Mouse (Mus musculus): ENCODE results near the gene Vamp8. TPM values are rescaled to one million over a fixed set of nuclear protein-coding genes. Genes with fewer than 3 reads are reported as not detected.
A peak's percentile ranks its signal among the peaks of the same experiment; 100 is the strongest.

Vamp8 gene
- polyA plus RNA-seq, 1 experiment from 2014 or later: 59.8 TPM

DNA sequence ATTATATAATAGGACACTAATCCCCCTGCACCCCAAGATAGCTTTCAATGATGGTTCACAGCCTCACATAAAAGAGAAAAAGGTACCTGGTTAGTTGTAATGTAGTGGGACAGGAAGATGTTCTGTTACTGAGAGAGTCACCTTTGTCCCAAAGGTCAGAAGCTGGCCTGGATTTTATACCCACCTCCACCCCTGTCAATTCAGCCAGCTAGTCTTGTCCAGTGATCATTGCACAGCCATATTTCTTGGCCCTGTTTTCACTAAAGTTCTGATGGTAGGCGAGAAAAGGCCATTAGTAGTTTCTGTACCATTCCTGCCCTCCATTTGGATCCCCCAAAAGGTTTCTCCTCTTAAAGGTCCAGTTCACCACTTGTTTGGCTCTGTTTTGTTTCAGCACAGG, 36.5 kb downstream of the Vamp8 start:
- Histone ChIP-seq H3K9me3 (no peaks in the 10 kb centered on the region), H3K36me3 (replicated peaks) (peaks cover 45% of the 10 kb centered on the region), H3K4me3 (no peak overlapping the region), H3K4me1 (peaks cover 50% of the 10 kb centered on the region), H3K27ac (replicated peaks) (no peak overlapping the region), H3K27me3 (replicated peaks; ENCODE audit: low read depth, poor library complexity, severe bottlenecking) (no peaks in the 10 kb centered on the region)
- WGBS: 72% methylated on average over 1 of the region's 1 CpGs
- no peak for DNase-seq (ENCODE audit: low spot score)

DNA sequence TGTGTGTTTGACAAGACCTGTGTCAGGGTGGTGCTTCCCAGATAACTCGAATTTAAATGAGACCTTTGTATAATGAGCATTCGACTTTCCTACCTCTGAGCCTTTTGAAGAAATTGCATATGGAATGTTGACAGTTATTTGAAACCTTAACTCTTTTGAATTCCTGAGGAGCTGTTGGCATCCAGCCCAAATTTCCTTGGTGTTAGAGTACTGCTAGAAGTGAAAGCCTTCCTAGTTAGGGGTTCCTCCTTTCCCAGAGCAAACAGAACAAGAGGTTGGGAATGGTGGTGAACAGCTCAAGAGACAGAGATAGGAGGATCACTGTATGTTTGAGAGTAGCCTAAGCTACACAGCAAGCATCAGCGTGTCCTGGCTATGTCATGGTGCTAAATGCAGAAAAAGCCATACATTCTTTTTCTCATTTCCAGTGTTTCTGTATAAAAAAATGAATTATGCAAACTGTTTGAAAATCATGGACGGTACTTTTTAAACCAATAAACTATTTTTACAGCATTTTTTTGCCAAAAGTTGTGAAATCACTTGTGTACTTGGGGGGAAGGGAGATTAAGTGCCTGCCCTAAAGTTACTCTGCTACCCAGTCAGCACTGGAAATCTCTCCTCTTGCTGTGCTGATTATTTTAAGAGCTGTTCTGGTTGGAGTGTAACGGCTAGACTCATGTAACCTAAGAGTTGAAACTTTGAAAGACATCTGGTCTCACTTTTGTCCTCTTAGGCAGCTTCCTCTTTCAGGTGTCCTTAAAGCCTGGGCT, 37.7 kb downstream of the Vamp8 start:
- H3K4me3 ChIP-seq: no peak overlapping the region
- H3K36me3 ChIP-seq (replicated peaks): peaks cover 42% of the 10 kb centered on the region
- H3K4me1 ChIP-seq: peaks cover 62% of the 10 kb centered on the region
- 68% methylated on average over 5 of the region's 5 CpGs for WGBS
- no peaks in the 10 kb centered on the region for H3K9me3 ChIP-seq
- no peak overlapping the region for H3K27ac ChIP-seq (replicated peaks)
- H3K27me3 ChIP-seq (replicated peaks; ENCODE audit: low read depth, poor library complexity, severe bottlenecking): no peaks in the 10 kb centered on the region
- DNase-seq (ENCODE audit: low spot score): no peak

DNA sequence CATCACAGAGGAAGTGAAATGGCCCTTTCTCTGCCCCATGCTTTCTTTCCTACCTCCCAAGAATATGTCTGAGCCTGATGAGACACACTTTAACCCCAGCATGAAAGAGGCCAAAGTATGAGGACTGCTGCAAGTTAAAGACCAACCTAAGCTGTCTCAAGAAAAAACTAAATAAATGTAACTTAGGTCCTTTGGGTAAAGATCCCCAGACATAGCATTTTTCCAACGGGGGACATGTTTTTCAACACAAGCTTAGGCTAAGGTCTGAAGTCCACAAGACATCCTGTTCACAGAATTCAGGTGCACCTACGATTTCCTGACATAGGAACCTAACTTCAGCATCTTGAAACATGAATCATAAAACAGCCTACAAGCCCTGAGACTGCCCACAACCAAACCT, 40.3 kb downstream of the Vamp8 start:
- DNase-seq (ENCODE audit: low spot score): no peak
- peaks cover 33% of the 10 kb centered on the region for H3K36me3 ChIP-seq (replicated peaks)
- H3K9me3 ChIP-seq: no peaks in the 10 kb centered on the region
- 91% methylated on average over 2 of the region's 2 CpGs for WGBS
- no peak overlapping the region for H3K4me3 ChIP-seq
- peaks cover 68% of the 10 kb centered on the region for H3K4me1 ChIP-seq
- no peaks in the 10 kb centered on the region for H3K27me3 ChIP-seq (replicated peaks; ENCODE audit: low read depth, poor library complexity, severe bottlenecking)
- no peak overlapping the region for H3K27ac ChIP-seq (replicated peaks)

DNA sequence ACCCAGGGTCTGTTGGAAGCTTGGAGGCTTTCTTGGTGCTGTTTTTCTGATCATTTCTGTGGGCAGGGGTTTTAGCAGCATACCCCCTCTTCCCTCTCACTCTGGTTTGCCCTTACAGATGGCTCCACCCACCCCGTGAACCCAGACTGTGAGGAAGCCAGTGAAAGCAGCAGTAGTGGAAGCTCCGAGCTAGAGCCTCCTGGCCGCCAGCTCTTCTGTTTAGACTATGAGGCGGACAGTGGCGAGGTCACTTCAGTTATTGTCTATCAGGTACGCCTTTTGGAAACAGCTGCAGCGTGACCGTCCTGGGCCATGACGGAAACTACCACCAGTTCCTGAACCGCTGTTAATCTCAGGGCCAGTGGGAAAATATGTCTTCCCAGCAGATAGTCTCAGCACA, 42.1 kb downstream of the Vamp8 start:
- WGBS: 82% methylated on average over 10 of the region's 10 CpGs
- H3K4me3 ChIP-seq: peak overlapping the region; percentile 77; the same call in 1 of the 2 replicates
- peaks cover 33% of the 10 kb centered on the region for H3K36me3 ChIP-seq (replicated peaks)
- H3K9me3 ChIP-seq: no peaks in the 10 kb centered on the region
- no peak for DNase-seq (ENCODE audit: low spot score)
- no peaks in the 10 kb centered on the region for H3K27me3 ChIP-seq (replicated peaks; ENCODE audit: low read depth, poor library complexity, severe bottlenecking)
- H3K4me1 ChIP-seq: peaks cover 63% of the 10 kb centered on the region
- H3K27ac ChIP-seq (replicated peaks): no peak overlapping the region

DNA sequence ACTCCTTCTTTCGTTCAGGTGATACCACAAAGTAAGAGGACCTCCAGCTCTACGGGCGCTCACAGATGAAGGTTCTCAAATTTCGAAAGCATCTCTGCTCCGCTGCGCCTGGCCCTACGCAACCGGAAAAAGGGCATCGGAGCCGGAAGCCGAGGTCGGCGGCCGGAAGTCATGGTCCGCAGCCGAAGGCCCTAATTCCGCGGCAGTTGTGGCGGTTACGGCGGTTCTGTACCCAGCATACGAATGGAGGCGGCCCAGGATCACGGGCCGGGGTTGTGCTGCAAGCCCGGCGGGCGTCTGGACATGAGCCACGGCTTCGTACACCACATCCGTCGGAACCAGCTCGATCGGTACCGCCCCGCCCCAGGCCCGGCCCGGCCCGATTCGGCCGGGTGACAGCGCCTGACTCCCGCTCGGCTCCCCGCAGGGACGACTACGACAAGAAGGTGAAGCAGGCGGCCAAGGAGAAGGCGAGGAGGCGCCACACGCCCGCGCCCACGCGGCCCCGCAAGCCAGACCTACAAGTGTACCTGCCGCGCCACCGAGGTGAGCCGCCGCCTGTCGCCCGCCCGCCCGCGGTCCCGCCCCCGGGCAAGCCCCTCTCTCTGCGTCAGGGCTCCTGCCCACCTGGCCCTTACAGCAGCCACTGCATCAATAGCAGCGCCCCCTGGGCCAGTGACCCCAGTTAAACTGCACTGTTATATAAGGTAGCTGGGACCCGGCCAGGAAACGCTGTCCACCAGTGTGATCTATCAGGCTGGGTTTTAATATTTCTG, 43.1 kb downstream of the Vamp8 start, which contains the start of gene 0610030E20Rik:
Gene 0610030E20Rik (plus strand): TSS at position 152 of the 776 bp plus-strand sequence.
- WGBS: under 1% methylated on average over 72 of the region's 72 CpGs
- Histone ChIP-seq H3K9me3 (no peaks in the 10 kb centered on the region), H3K4me3 (peak within 1 kb of the TSS; percentile 77), H3K27ac (replicated peaks) (peak within 1 kb of the TSS; percentile 95), H3K36me3 (replicated peaks) (peaks cover 38% of the 10 kb centered on the region), H3K27me3 (replicated peaks; ENCODE audit: low read depth, poor library complexity, severe bottlenecking) (no peaks in the 10 kb centered on the region), H3K4me1 (peaks cover 55% of the 10 kb centered on the region)
- peak; percentile 86 for DNase-seq (ENCODE audit: low spot score)

DNA sequence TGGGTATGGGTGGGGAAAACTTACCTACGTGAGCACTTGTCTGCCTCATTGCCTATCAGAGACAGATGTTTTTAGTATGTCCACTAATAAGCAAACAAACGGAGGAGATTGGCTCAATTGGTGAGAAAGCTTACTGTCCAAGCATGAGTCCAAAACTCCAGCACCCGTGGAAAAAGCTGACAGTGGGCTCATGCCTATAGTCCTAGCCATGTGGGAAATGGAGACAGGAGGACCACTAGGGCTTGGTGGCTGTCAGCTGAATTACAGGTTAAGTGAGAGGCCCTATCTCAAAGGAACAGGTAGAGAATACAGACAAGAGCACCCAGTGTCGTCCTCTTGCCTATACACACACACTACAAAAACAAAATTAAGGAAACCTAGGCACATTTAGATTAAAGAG, 44.2 kb downstream of the Vamp8 start:
- no peak overlapping the region for H3K27ac ChIP-seq (replicated peaks)
- DNase-seq (ENCODE audit: low spot score): no peak
- whole genome bisulfite sequencing: 79% methylated on average over 4 of the region's 4 CpGs
- peaks cover 39% of the 10 kb centered on the region for H3K36me3 ChIP-seq (replicated peaks)
- H3K27me3 ChIP-seq (replicated peaks; ENCODE audit: low read depth, poor library complexity, severe bottlenecking): no peaks in the 10 kb centered on the region
- no peaks in the 10 kb centered on the region for H3K9me3 ChIP-seq
- H3K4me3 ChIP-seq: peak overlapping the region; percentile 77; the same call in 1 of the 2 replicates
- peaks cover 53% of the 10 kb centered on the region for H3K4me1 ChIP-seq

DNA sequence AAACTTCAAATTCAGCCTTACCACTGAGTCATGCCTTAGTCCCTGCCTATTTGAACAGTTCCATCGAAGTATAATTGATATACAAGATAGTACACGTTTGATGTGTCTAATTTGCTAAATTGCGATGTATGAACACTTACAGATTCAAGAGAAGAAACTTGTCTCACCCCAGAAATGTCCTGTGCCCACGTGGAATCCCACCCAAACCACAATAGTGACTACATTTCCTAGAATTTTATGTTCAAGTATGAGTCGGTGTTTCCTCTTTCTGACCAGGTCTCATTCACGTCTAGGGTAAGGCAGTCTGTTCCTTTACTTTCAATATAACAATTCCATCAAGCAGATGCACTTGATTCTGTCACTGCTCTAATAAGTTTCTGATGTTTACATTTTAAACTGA, 44.9 kb downstream of the Vamp8 start:
- Histone ChIP-seq H3K9me3 (no peaks in the 10 kb centered on the region), H3K4me3 (peak overlapping the region; percentile 72), H3K27ac (replicated peaks) (peak overlapping the region; percentile 87; the same call in 1 of the 2 replicates), H3K36me3 (replicated peaks) (peaks cover 37% of the 10 kb centered on the region), H3K4me1 (peaks cover 59% of the 10 kb centered on the region), H3K27me3 (replicated peaks; ENCODE audit: low read depth, poor library complexity, severe bottlenecking) (no peaks in the 10 kb centered on the region)
- WGBS: 48% methylated on average over 6 of the region's 6 CpGs
- no peak for DNase-seq (ENCODE audit: low spot score)

DNA sequence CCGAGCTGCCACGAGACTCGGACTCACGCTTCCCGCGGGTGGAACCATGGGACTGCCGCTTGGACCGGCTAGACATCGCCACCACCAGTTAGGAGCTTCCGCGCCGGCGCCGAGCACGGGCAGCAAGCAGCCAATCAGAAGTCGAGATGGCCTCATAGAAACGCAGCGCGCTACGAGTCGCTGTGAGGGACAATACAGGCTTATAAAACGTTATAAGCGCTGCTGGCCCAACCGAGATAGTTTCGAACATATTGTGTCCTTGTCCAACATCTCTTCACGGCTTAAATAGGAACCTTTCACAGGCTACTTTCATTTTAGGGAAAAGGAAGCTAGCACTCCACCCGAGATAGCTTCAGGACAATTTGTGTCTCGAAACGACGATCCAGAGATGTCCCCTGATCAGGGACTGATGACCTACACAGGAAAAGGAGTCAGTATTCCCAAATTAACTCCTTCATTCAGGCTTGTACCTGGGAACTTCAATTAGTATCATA, 45.4 kb downstream of the Vamp8 start, which contains the start of gene Usp39:
Gene Usp39 (minus strand): TSS at position 111 of the 494 bp plus-strand sequence.
- DNase-seq (ENCODE audit: low spot score): peak; percentile 91
- H3K4me1 ChIP-seq: peaks cover 64% of the 10 kb centered on the region
- H3K27me3 ChIP-seq (replicated peaks; ENCODE audit: low read depth, poor library complexity, severe bottlenecking): no peaks in the 10 kb centered on the region
- H3K27ac ChIP-seq (replicated peaks): peak within 1 kb of the TSS; percentile 87
- no peaks in the 10 kb centered on the region for H3K9me3 ChIP-seq
- WGBS: under 1% methylated on average over 30 of the region's 30 CpGs
- H3K36me3 ChIP-seq (replicated peaks): peaks cover 36% of the 10 kb centered on the region
- H3K4me3 ChIP-seq: peak within 1 kb of the TSS; percentile 72

DNA sequence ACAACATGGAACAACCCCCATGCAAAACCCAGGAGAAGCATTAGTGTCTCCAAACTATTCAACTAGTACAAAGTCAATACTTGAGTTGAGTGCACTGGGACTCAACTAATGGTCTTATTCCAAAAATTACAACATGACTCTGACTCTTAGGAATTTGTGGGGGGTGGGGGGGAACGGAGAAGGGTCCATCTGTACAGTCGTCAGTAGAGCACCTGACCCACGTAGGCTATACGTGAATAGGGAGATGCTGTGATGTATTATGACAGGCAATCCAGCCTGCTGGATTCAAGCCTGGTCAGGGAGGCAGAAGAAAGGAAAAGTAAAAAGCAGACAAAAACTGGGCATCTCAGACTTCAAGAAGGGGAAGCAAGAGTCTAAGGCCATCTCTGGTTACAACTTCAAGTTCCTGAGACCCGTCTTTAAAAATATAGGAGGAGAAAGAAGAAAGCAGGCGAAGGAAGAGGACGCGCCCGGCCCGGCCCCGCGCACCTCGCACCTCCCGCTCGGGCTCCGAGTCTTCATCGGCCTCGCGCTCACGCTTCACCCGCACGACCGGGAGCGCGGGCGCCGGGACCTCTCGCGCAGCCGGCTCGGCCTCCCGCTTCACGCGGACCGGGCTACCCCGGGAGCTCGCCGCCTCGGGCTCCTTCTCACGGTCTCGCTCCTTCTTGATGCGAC, 46.0 kb downstream of the Vamp8 start:
- peak overlapping the region; percentile 87 for H3K27ac ChIP-seq (replicated peaks)
- WGBS: under 1% methylated on average over 42 of the region's 42 CpGs
- no peaks in the 10 kb centered on the region for H3K9me3 ChIP-seq
- peaks cover 36% of the 10 kb centered on the region for H3K36me3 ChIP-seq (replicated peaks)
- DNase-seq (ENCODE audit: low spot score): no peak
- H3K4me3 ChIP-seq: peak overlapping the region; percentile 72
- H3K4me1 ChIP-seq: peaks cover 68% of the 10 kb centered on the region
- no peaks in the 10 kb centered on the region for H3K27me3 ChIP-seq (replicated peaks; ENCODE audit: low read depth, poor library complexity, severe bottlenecking)

DNA sequence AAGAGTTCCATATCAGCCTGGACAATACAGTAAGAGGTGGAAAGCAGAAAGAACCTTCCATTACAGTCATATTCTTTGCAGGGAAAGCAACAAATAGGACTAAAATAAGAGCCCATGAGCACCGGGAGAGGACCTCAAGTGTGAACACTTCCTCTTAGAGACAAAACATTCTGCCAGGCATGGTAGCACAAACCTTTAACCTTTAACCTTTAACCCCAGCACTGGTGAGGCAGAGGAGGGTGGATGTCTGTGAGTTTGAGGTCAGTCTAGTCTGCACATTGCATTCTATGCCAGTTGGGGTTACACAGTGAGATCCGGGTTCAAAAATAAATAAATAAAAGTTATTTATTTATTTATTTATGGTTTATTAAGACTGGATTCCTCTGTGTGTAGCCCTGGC, 50.0 kb downstream of the Vamp8 start:
- Histone ChIP-seq H3K36me3 (replicated peaks) (peaks cover 63% of the 10 kb centered on the region), H3K27ac (replicated peaks) (no peak overlapping the region), H3K4me1 (peaks cover 37% of the 10 kb centered on the region), H3K4me3 (no peak overlapping the region), H3K27me3 (replicated peaks; ENCODE audit: low read depth, poor library complexity, severe bottlenecking) (no peaks in the 10 kb centered on the region), H3K9me3 (no peaks in the 10 kb centered on the region)
- no peak for DNase-seq (ENCODE audit: low spot score)
- 50% methylated on average over 2 of the region's 2 CpGs for WGBS
